Mouse (Mus musculus) cerebellum, adult 9-10 months (tissue): ENCODE results near the gene Ticrr.

Experiments
- DNase-seq: peaks from one replicate; pipeline ENCODE4 v3.0.0; 2022

The Ticrr gene

DNA sequence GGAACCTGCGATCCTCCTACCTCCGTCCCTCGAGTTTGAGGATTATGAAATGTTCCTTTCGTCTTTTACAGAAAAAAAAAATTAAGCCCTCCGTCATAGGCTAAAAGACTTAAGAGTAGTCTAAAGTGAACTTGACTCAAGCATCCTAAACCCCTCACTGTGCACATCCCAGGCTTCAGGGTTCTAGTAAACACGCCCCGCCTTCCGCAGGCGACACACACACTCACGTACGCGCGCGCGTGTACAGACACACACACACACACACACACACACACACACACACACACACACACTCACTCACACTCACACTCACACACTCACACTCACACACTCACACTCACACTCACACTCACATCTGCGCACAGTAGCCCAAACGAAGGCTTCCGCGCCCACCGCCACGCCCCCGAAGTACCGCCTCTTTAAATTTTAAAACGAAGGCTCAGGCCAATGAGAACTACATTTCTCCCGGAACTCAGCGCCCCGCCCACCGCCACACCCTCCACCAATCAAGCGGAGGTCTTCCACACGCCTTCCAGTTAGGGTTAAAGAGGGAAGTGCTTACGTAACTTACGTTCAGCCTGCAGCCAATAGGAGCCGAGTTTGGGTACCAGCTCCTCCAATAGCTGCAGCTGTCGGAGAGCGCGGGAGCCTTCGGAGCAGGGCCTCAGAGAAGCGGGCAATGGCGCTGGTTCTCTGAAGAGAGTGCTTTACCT lies at the start of gene Ticrr:
Gene Ticrr (plus strand): TSS at position 619 of the 713 bp plus-strand sequence.
- DNase-seq, result peak; percentile 94

DNA sequence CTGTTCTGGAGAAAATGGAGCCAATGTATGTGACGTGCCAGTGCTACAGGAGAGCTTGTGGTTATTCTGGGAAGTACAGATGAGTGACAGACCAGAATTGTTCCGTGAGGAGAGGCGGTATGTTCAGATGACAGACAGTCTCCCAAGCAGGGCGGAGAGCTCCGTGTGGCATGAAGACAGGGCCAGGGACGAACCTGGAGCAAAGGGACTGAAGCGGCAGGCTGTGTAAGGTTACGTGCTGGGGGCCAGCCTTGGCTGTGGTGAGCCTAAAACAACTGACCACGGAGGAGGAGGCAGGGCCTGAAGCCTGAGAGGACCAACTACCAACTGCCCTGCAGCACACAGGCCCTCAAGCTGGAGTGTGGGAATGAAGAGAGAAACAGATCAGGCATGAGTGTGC lies 48.1 kb upstream of the Ticrr start:
- no peak for DNase-seq

DNA sequence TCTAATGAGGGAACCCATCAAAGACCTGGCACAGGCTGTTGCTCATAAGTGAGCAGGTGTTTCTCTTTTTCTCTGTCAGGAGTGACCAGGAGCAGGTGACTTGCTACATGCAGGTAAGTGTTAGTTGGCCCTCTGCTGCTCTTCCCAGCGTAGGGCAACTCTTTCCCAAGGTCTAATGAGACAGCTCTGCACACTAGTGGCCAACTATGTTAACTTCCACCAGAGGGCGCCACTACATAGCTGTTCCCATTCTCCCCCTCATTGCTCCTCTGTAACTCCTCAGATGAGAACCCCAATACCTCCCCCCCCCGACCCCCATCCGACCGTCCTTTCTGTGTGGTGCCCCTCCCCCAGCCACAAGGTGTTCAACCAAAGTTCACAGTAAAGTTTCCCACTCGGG lies 47.2 kb upstream of the Ticrr start:
- DNase-seq, result no peak

DNA sequence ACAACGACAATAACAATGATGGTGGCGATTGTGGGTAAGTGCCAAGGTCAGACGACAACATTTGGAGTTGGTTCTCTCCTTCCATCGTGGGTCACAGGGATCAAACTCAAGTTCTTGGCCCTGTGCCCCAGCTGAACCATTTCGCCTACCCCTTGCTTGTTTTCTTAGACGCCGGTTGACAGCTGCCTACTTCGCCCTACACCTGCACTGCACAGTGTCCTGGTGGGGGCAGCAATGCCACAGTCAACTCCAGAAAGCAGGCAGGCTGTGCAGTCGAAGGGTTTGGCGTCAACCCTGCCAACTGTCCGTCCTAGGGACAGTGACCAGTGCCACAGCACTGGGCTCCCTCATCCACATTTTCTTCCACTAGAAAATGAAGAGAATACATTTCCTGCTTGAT lies 46.7 kb upstream of the Ticrr start:
- DNase-seq, result no peak

DNA sequence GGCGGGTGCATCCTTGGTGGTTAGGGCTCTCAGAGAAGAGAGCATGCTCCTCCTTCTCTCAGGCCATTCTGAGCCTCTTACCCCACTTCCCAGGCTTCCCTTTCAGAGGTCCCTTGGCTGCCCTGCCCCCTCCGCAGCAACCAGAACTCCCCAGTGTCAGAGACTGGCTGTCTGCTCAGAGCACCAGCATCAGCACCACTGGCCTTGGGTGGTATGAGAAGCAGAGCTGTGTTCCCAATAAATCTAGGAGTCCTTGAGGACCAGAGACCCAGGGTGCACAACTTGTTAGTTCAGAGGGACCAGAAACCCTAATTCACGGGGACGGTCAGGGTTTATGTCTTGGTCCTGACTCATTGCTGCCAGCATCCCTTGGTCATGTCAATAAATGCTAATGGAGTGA lies 45.0 kb upstream of the Ticrr start:
- no peak for DNase-seq

DNA sequence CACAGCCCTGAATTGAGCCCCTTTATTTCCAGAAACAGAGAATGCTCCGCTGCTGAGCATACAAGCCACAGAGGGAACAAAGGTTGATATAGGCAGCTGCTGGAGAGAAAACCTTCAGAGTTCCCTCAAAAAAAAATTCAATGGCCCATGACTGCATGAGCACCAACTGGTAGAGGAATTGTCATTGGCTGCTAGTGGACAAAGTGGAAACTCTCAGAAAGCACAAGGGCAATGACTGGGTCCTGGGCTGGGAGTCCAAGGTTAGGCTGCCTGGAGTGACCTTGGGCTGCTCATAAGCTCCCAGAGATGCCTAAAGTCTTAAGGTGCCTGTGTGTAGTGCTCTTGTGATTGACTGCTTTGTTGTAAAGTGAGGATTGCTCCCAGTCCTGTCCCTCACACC lies 44.1 kb upstream of the Ticrr start:
- DNase-seq, result no peak

DNA sequence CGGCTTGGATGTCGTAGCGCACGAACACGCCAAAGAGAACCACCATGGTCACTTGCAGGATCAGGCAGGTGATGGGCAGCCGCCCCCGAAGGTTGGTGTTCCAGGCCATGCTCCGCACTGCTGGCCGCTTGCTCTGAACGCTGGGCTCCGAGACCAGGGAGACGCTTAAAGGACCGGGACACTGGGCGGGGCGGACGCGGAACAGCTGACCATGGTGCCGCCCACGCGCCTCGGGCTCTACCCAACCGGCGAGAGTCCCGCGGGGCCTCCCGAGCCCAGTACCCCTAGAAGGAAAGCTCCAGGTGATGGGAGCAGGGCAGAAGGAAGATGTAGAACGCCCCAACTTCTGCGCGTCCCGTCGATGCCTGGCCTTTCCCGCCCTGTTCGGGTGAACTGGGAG lies 42.6 kb upstream of the Ticrr start, which contains the start of gene Rhcg:
Gene Rhcg (minus strand): TSS at position 240 of the 400 bp plus-strand sequence.
- no peak for DNase-seq

DNA sequence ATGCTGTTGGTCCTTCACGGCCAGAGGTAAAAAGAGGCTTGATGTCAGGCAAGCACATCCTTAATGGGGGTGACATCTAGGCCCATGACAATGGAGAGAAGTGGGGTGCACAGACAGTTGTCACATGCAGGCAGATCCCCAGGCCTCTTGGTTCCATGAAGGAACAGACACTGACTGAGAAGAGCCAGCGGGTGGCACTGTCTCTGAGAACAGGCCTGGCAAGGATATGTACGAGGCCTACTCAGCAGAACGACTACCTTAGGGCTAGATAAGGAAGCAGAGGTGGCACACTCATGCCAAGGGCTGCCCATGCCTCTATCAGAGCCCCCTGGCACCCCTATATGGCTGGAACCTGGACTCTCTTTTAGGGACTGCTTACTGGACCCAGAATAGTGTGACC lies 40.5 kb upstream of the Ticrr start:
- no peak for DNase-seq

DNA sequence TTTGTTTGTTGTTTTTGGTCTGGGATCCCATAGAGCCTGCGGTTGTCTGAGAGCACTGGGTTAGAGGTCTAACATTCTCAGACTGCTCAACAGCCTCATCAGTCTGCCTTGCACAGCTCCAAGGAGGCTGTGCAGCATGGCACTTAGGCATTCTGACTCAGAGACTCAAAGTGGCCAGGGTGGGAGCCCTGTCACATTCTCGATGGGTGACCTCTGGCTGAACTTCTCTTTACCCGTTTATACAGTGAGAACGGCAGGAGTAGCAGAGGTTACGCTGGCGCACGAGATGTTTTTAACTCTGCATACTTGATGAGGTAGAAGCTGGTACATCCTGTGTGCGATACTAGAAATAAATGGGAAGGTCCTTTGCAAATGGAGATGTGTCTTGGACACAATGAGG lies 36.9 kb upstream of the Ticrr start:
- DNase-seq, result no peak

DNA sequence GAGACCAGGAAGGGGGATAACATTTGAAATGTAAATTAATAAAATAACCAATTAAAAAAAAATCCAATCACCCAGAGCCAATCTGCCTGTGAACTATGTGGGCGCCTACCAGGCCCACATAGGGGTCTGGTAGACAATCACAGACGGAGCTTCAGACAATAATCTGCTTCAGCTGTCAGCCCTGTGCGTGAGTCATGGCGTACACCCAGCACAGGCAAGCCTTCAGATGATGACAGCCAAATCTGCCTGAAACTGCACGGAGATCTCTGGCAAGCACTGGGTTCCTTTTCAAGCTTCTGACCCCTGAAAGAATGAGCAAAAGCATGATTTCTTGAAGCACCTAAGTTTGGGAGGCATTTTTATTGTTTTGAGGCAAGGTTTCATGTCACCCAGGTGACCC lies 33.8 kb upstream of the Ticrr start:
- DNase-seq, result no peak

DNA sequence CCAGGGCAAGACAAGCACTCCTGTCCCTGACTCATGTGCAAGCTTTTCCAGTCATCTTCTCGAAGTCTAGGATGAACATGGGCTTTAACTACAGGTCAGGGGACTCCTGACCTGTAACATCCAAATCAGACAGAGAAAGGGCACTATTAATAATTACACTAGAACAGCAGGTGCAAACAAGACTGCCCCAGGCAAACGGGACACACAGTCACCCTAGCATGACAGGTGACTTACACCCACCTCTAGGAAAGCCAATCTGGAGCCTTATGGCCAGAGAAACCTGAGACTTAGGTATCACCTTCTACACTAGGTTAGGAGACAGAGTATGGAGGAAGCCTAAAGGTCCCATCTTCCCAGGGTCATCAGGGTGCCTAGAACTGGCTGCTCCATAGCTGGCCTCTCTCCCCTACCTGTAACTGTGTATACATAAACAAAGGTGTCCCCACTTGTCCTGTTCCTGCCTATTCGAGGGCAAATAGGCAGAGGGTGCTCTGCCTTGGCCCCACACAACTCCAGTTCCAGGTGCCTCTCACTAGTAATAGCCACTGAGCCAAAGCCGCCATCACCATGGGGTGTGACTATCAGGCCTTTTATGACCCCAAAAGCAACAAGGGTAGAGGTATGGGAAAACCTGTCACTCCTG lies 31.6 kb upstream of the Ticrr start:
- no peak for DNase-seq

DNA sequence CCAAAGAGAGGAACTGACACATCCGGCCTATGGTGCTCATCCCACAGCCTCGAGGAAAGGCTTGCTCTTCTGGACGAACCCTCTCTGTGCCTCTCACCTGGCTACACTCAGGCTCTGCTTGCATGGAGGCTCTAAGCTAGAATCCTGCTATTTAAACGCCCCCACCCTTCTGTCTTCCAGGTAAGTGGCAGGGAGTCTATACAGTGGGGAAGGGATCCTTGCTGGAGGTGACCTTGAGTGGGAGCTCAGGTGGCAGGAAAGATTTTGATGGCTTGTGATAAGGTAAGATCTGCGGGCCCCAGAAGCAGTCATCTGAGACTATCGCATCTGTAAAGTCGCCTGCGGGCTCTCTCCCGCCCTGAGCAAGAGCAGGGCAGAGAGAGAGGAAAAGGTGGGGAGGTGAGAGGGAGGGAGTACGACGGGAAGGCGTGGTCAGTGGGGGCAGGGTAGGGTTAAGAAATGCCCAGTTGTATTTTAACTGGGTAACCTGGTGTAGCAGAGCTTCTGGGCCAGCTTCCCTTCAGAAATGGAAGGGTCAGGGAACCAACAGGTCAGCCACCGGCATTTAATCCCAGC lies 28.1 kb upstream of the Ticrr start:
- DNase-seq, result no peak

DNA sequence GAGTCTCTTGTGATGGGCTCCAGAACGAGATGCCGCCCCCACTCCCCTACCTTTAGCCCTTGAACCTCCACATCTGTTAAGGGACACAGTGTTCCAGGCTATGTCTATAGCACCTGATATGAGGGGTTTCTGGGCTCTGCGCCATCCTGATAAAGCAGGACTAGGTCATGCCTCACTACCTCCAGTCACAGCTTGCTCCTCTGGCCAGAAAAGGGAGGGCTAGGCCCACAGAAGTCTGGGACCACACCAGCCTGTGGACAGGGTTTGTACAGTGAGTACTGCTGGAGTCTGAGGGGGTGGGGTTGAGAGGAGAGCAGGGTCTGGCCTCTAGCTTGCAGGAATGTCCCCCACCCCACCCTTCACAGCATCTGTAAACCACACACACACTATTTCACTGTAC lies 12.8 kb upstream of the Ticrr start:
- no peak for DNase-seq

DNA sequence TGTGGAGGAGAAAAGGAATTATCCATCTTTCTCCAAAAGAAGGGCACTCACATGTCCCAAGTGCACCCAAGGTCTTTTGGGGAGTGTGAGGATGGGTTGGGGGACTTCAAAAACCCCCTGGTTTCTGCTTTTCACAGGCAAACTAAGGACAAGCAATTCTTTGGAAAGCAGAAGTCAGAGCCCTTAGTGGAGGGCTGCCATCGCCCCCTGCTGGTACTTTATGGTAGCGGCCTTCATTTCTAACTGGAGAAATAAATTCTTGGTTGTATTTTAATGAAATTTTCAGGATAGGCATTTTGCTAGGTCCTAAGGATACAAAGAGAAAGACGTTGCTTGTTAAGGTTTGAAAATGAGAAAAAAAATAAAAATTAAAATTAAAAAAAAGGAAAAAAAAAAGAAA lies 11.0 kb upstream of the Ticrr start:
- DNase-seq, result peak; percentile 32

DNA sequence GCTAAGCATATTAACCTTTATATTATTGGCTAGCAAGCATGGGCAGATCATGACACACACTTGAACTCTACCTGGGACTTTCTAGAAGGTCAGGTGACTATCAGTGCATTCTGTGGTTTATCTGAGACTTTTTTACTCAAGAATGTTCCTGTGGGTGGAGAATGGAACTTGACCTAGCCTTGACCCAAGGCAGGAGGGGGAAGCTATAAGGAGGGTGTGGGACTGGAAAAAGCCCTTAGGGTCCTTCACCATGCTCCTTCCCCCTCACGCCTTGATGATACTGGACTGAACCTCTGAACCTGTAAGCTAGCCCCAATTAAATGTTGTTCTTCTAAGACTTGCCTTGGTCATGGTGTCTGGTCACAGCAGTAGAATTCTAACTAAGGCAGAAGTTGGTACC lies 5.8 kb upstream of the Ticrr start:
- DNase-seq, result no peak

DNA sequence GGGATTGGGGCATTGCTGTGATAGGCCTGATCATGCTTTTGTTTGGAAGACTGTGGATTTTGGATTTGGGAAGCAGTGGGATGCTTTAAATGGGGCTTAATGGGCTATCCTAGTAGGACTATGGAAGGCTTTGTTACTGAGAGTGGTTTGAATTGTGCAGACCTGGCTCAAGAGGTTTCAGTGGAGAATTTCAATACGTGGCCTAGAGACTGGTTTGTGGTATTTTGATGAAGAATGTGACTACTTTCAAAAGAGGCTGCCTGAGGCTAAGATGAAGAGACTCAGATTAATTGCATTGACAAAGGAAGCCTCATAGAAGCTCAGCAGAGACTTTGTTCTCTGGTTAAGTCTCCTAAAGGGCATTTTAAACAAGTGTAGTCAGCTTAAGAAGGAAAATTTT lies 5.4 kb upstream of the Ticrr start:
- no peak for DNase-seq

DNA sequence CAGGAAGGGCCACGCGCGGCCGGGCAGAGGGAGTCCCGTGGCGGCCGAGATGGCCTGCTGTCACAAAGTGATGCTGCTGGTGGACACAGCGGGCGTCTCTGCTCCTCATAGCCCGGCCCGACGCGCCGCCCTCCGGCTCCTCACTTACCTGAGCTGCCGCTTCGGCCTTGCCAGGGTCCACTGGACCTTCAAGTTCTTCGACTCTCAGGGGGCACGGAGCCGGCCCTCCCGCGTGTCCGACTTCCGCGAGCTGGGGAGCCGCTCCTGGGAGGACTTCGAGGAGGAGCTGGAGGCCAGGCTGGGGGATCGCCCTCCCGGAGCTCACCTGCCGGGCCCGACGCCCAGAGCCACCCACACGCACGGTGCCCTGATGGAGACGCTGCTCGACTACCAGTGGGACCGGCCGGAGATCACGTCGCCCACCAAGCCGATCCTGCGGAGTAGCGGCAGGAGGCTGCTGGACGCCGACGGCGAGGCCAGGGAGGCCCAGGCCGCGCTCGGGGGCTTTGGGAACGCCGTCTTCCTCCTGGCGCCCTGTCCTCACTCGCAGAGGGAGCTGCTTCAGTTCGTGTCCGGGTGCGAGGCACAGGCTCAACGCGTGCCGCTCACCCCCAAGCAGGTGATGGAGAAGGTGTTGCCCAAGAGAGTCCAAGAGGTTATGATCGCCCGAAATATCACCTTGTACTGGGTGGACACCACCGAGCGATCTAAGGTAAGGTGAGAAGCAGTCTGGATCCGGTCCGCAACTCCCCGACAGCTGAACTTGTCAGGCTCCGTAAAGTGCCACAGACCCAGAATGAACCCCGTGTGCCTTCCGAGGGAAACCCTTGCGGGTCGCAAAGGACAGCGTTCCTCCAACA lies 525 bp downstream of the Ticrr start:
- DNase-seq, result peak; percentile 4

DNA sequence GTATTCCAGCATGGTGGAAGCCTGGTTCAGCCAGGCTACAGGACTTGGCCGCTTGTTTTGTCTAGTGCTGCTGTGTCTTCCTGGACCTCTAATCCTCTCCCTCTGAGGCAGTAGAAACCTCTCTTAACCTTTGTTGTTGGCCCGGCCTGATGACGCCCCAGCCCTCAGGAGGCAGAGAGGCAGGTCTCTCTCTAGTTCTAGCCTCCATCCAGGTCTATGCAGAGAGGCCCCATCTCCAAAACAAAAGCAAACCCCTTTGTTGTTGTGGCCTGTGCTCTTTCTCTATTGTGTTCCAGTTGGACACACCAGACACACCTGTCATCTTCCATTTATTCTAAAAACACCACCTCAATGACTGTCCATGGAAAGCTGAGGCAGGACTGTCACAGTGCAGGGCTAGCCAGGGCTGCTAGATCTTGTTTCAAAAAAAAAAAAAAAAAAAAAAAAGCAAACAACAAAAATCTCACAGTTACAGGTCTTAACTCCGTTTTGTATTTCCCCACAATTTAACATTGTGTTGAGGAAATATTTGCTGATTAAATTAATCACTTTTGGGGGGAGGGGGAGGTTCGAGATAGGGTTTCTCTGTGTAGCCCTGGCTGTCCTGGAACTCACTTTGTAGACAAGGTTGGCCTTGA lies 1.4 kb downstream of the Ticrr start:
- DNase-seq, result no peak

DNA sequence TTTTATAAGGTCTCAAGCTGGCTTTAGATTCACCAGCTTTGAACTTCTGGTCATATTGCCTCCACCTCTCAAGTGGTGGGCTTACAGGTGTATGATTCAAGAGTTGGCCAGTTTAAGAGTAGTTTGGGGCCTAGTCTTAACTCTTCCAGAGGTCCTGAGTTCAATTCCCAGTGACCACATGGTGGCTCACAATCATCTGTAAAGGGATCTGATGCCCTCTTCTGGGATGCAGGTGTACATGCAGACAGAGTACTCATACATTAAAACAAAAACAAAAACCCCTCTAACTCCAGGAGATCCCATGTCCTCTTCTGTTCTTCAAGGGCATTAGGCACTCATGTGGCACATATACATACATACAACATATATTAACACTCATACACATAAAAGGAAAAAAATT lies 6.7 kb downstream of the Ticrr start:
- no peak for DNase-seq

DNA sequence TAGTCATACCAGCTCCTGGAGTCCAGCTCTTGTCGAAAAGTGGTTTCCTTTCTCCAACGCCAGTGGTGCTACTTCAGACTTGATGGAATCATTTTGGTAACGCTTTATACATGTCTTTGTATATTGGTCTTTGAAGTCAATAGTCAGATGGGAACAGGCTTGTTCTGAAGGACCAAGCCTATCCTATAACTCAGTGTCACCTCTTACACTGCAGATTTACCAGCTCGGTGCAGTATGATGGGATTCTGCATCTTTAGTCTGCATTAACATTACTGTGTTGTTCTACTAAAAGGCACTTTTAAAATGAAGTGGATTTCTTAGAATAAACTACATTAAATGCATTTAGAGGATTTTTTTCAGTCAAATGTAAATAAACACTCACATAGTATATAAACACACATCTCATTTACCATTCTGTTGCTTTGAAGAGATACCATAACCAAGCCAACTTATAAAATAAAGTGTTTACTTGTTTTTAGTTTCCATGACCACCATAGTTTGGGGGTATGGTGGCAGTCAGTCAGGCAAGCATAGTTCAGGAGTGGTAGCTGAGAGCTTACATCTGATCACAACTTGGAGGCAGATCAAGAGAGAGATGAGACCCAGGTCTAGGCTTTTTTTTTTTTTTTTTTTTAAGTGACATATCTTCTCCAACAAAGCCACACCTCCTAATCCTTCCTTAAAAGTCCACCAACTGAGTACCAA lies 11.1 kb downstream of the Ticrr start:
- no peak for DNase-seq

DNA sequence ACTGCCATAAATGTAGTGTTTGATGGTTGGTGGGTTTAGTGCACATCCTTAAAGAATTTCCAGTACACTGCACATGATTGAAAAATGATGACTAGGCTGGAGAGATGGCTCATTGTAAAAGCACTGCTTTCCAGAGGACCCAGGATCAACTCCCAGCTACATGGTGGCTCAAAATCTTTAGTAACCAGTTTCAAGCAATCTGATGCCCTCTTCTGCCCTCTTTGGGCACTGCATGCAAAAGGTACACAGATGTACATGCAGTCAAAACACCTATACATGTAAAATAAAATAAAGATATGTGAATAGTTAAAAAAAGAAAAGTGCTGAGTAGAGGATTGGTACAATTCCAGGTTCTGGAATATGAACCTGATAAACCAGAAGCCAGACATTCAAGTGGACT lies 19.2 kb downstream of the Ticrr start:
- DNase-seq, result no peak

DNA sequence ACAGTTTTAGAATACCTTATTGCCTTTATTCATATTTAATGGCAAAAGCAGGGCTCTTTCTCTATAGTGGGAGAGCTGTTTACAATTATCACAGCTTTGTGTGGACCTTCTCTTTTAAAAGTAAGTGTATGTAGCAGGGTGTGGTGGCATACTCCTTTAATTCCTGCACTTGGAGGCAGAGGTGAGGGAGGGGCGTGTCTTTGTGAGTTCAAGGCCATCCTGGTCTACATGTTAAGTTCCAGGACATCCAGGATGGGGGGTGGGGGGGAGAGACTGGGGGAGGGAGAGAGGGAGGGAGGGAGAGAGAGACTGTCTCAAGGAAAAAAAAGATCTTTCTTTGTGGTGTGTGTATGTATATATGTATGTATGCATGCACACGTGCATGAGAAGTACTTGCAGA lies 20.2 kb downstream of the Ticrr start:
- DNase-seq, result no peak
